Mouse (Mus musculus) kidney, adult 2 months (tissue): Measurements from ENCODE around the gene Arl2. TPM values are rescaled to one million over a fixed set of nuclear protein-coding genes. Genes with fewer than 3 reads are reported as not detected.

Experiments
- DNase-seq: peaks from one replicate; pipeline ENCODE4 v3.0.0; 2021
- H3K27ac ChIP-seq: fragments of 200-500 bp; 2 replicates; pipeline ENCODE4 v1.5.1; 2012; ENCODE audit warnings: low read depth, low read length, control low read depth, inconsistent platforms; ENCODE audit not compliant: insufficient read depth
- H3K27me3 ChIP-seq: fragments of 200-500 bp; replicated peaks from 2 replicates; pipeline ENCODE4 v1.6.1; 2012; ENCODE audit warnings: mild to moderate bottlenecking, moderate library complexity, low read length, inconsistent platforms; ENCODE audit not compliant: control insufficient read depth, insufficient read depth
- H3K36me3 ChIP-seq: fragments of 200-500 bp; 2 replicates; pipeline ENCODE4 v1.6.1; 2012; ENCODE audit warnings: mild to moderate bottlenecking, moderate library complexity, low read length, inconsistent platforms; ENCODE audit not compliant: control insufficient read depth, insufficient read depth
- H3K4me1 ChIP-seq: fragments of 200-500 bp; 2 replicates; pipeline ENCODE4 v1.6.1; 2011; ENCODE audit warnings: low read length; ENCODE audit not compliant: control insufficient read depth, insufficient read depth
- H3K4me3 ChIP-seq: fragments of 200-500 bp; 2 replicates; pipeline ENCODE4 v1.5.1; 2011; ENCODE audit warnings: mild to moderate bottlenecking, low read depth, low read length, control low read depth; ENCODE audit not compliant: insufficient read depth
- CTCF ChIP-seq: fragments of 200-500 bp; conservative IDR thresholded peaks from 2 replicates; pipeline ENCODE4 v1.5.1; 2011; ENCODE audit warnings: low read depth, mild to moderate bottlenecking, control low read depth, low read length, moderate library complexity, mixed read lengths; ENCODE audit not compliant: insufficient read depth, insufficient read length
- POLR2A ChIP-seq: fragments of 200-500 bp; IDR thresholded peaks from one replicate; pipeline ENCODE4 v1.6.1; 2011; ENCODE audit warnings: low read depth, low read length, control low read depth
- WGBS: fragments of 180-500 bp; shearing (Covaris S2); methylation state at CpG from one replicate; pipeline ENCODE4 v1.1.7; 2018; 5-methylcytosine and 5-hydroxymethylcytosine counted together
- polyA plus RNA-seq: library from polyadenylated mRNA; depleted of rRNA; stranded (reverse); fragments of >200 nt; gene quantifications from 2 replicates; pipeline ENCODE4 v1.2.3, GENCODE M21; 2012

The Arl2 gene
- polyA plus RNA-seq, 1 experiment: 144 TPM

DNA sequence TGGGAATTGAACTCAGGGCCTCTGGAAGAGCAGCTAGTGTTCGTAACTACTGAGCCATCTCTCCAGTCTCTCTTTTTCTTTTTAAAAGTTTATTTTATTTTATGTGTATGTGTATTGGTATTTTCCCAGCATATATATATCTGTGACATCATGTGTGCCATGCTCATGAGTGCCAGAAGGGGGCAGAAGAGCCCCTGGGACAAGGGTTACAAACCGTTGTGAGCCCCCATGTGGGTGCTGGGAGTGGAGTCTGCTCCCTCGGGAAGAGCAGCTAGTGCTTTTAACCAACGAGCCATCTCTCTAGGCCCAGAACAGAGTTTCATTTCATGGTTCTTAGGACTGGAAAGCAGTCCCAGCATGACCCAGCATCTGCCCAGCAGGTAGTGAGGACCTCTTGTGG lies 25.4 kb upstream of the Arl2 start:
- TF ChIP-seq POLR2A: no peak
- TF ChIP-seq CTCF: 0 out of 2 replicates have a peak, but pooled peaks have one; percentile 5
- H3K27me3 ChIP-seq: no peaks in the 10 kb centered on the region
- no peak overlapping the region for H3K4me3 ChIP-seq
- H3K4me1 ChIP-seq: no peaks in the 10 kb centered on the region
- no peak overlapping the region for H3K27ac ChIP-seq
- no peak for DNase-seq
- WGBS: 80% methylated on average over 4 of the region's 4 CpGs
- H3K36me3 ChIP-seq: no peaks in the 10 kb centered on the region

DNA sequence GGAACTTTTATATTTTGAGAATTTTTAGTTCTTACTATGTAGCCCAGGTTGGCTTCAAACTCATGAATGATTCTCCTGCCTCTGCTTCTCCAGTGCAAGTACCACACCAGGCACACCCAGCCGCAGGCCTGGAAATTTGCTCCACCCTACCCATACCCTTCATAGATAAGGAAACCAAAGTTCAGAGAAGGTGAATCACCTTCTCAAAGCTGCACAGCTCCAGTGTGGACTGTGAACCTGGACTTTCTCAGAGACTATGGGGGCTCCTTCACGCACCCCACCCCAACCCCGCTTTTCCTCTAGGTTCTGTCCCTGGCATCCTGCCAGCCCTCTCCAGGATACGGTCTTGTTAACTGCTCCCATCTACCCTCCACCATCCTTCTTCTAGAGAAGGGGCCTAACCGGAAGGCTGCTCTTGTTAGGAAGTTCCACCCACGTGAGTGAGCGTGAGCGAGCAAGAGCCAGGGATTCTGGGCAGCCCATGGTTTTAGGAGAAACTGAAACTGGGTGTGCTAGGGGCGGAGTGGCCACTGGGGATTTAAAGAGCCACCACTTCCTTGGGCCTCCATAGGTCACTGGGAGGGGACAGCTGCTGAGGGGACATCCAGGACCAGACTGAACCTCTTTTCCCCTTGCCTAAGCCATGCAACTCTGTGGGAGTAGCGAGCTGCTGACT lies 22.7 kb upstream of the Arl2 start:
- peak overlapping the region; percentile 10; the same call in 1 of the 2 replicates for H3K27ac ChIP-seq
- peak overlapping the region; percentile 45 for H3K4me3 ChIP-seq
- peak; percentile 75 for DNase-seq

DNA sequence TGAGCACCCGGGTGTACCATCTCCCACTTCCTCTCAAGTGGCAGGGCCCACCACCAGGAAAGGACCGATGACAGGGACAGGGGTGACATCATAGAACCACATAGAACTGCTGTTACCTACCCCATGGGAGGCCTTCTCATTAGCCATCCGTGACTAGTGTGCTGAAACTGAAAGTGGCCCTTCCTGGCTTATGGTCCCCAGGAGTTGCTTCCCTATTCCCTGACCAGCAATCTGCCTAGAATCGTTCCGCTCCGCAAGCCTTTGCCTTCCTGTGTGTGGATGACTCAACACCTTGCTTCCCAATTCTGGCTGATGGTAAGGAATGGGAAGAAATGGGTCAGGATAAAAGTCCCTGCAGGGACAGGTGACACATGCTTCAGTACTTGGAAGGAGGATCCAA lies 15.9 kb upstream of the Arl2 start:
- DNase-seq: no peak
- no peaks in the 10 kb centered on the region for H3K36me3 ChIP-seq
- no peak overlapping the region for H3K27ac ChIP-seq
- WGBS: 56% methylated on average over 6 of the region's 6 CpGs
- no peaks in the 10 kb centered on the region for H3K27me3 ChIP-seq
- H3K4me3 ChIP-seq: no peak overlapping the region
- H3K4me1 ChIP-seq: no peaks in the 10 kb centered on the region
- TF ChIP-seq CTCF: no peak
- no peak for TF ChIP-seq POLR2A

More for the DNA sequence above, 22.7 kb upstream of the Arl2 start:
- Histone ChIP-seq H3K4me1 (no peaks in the 10 kb centered on the region), H3K27me3 (no peaks in the 10 kb centered on the region), H3K36me3 (no peaks in the 10 kb centered on the region)
- 56% methylated on average over 10 of the region's 10 CpGs for WGBS
- TF ChIP-seq POLR2A (no peak), CTCF (no peak)

DNA sequence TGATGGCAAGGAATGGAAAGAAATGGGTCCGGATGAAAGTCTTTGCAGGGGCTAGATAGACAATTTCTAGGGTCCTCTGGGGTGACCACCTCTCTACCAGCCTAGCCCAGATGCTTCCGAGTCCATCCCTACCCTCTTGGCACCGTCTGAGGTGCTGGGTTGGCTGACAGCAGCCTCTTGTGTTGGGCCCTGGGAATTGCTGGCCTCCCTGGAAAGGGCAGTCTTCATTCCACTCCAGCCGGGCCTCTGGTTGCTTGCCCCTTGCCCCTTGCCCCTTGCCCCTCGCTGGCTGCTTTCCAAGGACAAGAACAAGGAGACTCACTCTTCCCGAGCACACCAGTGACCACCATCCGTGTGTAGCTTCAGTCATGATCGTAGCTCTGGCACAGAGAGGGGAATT lies 15.0 kb upstream of the Arl2 start:
- H3K4me3 ChIP-seq: no peak overlapping the region
- DNase-seq: peak; percentile 70
- no peaks in the 10 kb centered on the region for H3K4me1 ChIP-seq
- WGBS: 48% methylated on average over 8 of the region's 8 CpGs
- no peak overlapping the region for H3K27ac ChIP-seq
- no peak for TF ChIP-seq POLR2A
- no peak; the same call in 1 of the 2 replicates for TF ChIP-seq CTCF
- H3K27me3 ChIP-seq: no peaks in the 10 kb centered on the region
- no peaks in the 10 kb centered on the region for H3K36me3 ChIP-seq

DNA sequence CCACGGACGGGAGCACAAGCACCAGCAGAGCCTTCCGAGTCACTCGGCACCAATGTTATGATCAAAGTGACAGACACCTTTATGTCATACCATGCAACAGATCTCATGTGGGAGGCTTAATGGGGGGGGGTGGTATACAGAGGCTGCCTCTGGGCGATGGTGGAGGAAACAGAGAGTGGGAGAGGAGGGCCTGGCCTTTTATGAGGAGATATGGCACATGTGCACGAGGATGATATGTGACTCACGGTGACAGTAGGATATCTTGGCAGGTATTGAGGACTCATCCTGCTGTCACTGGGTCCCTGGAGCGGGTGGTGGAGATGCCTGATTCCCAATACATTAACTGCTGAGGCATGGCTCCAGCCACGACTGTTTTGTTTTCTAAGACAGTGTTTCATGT lies 13.8 kb upstream of the Arl2 start:
- Histone ChIP-seq H3K4me3 (no peak overlapping the region), H3K27ac (no peak overlapping the region), H3K27me3 (no peaks in the 10 kb centered on the region), H3K4me1 (no peaks in the 10 kb centered on the region), H3K36me3 (no peaks in the 10 kb centered on the region)
- 76% methylated on average over 9 of the region's 9 CpGs for WGBS
- TF ChIP-seq POLR2A: no peak
- TF ChIP-seq CTCF: no peak
- no peak for DNase-seq

DNA sequence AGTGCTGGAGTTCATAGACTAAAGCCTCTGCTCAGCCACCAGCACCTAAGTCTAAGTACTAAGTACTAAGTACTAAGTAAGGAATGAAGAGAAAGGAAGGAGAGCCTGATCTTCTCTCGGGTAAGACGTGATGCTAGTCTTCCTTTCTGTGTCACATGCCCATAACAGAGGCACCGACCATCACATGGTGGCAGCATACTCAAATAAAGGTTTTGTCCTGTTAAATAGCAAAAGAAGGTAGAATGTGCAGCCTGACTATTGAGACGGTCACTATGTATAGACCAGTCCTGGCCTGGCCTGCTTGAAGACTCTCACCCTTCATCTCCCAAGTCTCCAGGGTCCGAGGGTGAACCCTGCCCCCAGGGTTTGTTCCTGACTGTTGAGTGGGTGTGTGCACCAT lies 3.5 kb upstream of the Arl2 start:
- WGBS: 64% methylated on average over 5 of the region's 5 CpGs
- Histone ChIP-seq H3K36me3 (no peaks in the 10 kb centered on the region), H3K4me3 (no peak overlapping the region), H3K27me3 (no peaks in the 10 kb centered on the region), H3K4me1 (0 out of 2 replicates have a peak, but pooled peaks cover 2% of the 10 kb centered on the region), H3K27ac (no peak overlapping the region)
- DNase-seq: no peak
- TF ChIP-seq CTCF (no peak), POLR2A (no peak)

DNA sequence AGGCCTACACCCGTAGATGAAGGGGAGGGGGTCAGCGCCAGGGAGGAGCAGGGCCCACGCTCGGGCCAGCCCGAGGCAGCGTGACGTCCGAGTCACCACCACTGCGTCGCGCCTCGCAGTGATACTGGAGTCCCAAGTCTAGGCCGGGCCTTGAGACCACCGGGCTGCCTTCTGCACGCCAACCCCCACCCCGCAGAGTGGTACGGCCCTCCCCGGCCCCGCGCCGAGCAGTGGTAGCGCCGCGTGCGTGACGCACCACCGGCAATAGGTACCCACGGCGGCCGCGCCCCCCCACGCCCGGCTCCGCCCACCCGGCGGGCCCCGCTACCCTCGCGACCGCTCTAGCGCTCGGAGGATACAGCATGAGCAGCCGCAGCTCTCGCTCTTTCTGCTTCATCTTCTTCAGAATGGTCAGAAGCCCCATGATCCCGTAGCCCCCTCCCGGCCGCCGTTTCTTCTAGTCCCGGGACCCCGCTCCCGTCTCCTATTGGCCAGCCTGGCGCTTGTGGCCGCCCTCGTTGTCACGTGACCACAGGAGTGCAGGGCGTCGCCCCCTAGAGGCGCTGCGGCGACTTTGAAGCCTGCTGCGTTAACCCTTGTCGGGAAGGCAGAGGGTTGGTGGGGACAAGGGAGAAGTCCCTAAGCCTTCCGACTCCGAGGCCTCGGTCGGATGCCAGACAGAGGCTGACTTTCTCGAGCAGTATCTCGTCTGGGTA lies 512 bp downstream of the Arl2 start, which contains the start of gene Batf2:
Gene Batf2 (plus strand): TSS at position 306 of the 716 bp plus-strand sequence.
- Histone ChIP-seq H3K4me1 (0 out of 2 replicates have a peak, but pooled peaks cover 4% of the 10 kb centered on the region), H3K4me3 (peak within 1 kb of the TSS; percentile 84), H3K27ac (peak within 1 kb of the TSS; percentile 86), H3K36me3 (no peaks in the 10 kb centered on the region), H3K27me3 (no peaks in the 10 kb centered on the region)
- TF ChIP-seq POLR2A: no peak
- TF ChIP-seq CTCF: peak; percentile 71
- WGBS: under 1% methylated on average over 68 of the region's 68 CpGs
- peak; percentile 95 for DNase-seq
